Mouse (Mus musculus): ENCODE results near the gene Nr4a2. TPM values are rescaled to one million over a fixed set of nuclear protein-coding genes. Genes with fewer than 3 reads are reported as not detected.
A peak's percentile ranks its signal among the peaks of the same experiment; 100 is the strongest.

Nr4a2 gene
- total RNA-seq, 2 experiments from 2014 or later: 38.1 to 58.8 TPM

- Histone ChIP-seq H3K4me3 (no peak overlapping the region), H3K27ac (no peak overlapping the region)
- TF ChIP-seq CTCF (IDR thresholded peaks at IDR 0.05): no peak
- DNase-seq (ENCODE audit: extremely low spot score in 1 of 2, low spot score in 2 of 2): no peak
- intact Hi-C loops (cut with DNase I): loop anchor here (5.0 kb wide), 1 partner anchor 506 kb away; no protein-coding TSS in a partner anchor
Measured at GRCm38 (mm10) chr2:57111011-57111790, 12.6 kb downstream of the Nr4a2 start.

GRCm38 (mm10) chr2:57110401-57110800 lies 13.4 kb downstream of the Nr4a2 start:
- no peak for DNase-seq (ENCODE audit: extremely low spot score in 1 of 2, low spot score in 2 of 2)
- intact Hi-C loops (cut with DNase I): loop anchor here (5.0 kb wide), 1 partner anchor 507 kb away; no protein-coding TSS in a partner anchor
- H3K4me3 ChIP-seq: no peak overlapping the region
- H3K27ac ChIP-seq: no peak overlapping the region
- TF ChIP-seq CTCF (IDR thresholded peaks at IDR 0.05): no peak

GRCm38 (mm10) chr2:57109926-57110325 lies 13.9 kb downstream of the Nr4a2 start:
- DNase-seq (ENCODE audit: extremely low spot score in 1 of 2, low spot score in 2 of 2): no peak
- Histone ChIP-seq H3K4me3 (no peak overlapping the region), H3K27ac (no peak overlapping the region)
- intact Hi-C loops (cut with DNase I): loop anchor here (5.0 kb wide), 1 partner anchor 507 kb away; no protein-coding TSS in a partner anchor
- TF ChIP-seq CTCF (IDR thresholded peaks at IDR 0.05): no peak

GRCm38 (mm10) chr2:57109301-57109700 lies 14.5 kb downstream of the Nr4a2 start:
- intact Hi-C loops (cut with DNase I): no loop called here
- no peak overlapping the region for H3K27ac ChIP-seq
- H3K4me3 ChIP-seq: no peak overlapping the region
- no peak for TF ChIP-seq CTCF (IDR thresholded peaks at IDR 0.05)
- no peak for DNase-seq (ENCODE audit: extremely low spot score in 1 of 2, low spot score in 2 of 2)

GRCm38 (mm10) chr2:57108349-57108930 lies 15.4 kb downstream of the Nr4a2 start:
- no peak for DNase-seq (ENCODE audit: extremely low spot score in 1 of 2, low spot score in 2 of 2)
- intact Hi-C loops (cut with DNase I): no loop called here
- H3K27ac ChIP-seq: no peak overlapping the region
- no peak overlapping the region for H3K4me3 ChIP-seq
- no peak for TF ChIP-seq CTCF (IDR thresholded peaks at IDR 0.05)

- Histone ChIP-seq H3K27ac (no peak overlapping the region), H3K4me3 (no peak overlapping the region)
- DNase-seq (ENCODE audit: extremely low spot score in 1 of 2, low spot score in 2 of 2): no peak
- TF ChIP-seq CTCF (IDR thresholded peaks at IDR 0.05): no peak
- intact Hi-C loops (cut with DNase I): no loop called here
Measured at GRCm38 (mm10) chr2:57105401-57105800, 18.4 kb downstream of the Nr4a2 start.

GRCm38 (mm10) chr2:57104731-57105130 lies 19.1 kb downstream of the Nr4a2 start:
- Histone ChIP-seq H3K27ac (no peak overlapping the region), H3K4me3 (no peak overlapping the region)
- intact Hi-C loops (cut with DNase I): no loop called here
- DNase-seq (ENCODE audit: extremely low spot score in 1 of 2, low spot score in 2 of 2): no peak
- no peak for TF ChIP-seq CTCF (IDR thresholded peaks at IDR 0.05)

- Histone ChIP-seq H3K27ac (no peak overlapping the region), H3K4me3 (no peak overlapping the region)
- TF ChIP-seq CTCF (IDR thresholded peaks at IDR 0.05): no peak
- intact Hi-C loops (cut with DNase I): no loop called here
- DNase-seq (ENCODE audit: extremely low spot score in 1 of 2, low spot score in 2 of 2): no peak
Measured at GRCm38 (mm10) chr2:57103845-57104660, 19.8 kb downstream of the Nr4a2 start.

- intact Hi-C loops (cut with DNase I): no loop called here
Measured at GRCm38 (mm10) chr2:57102856-57103844, 20.7 kb downstream of the Nr4a2 start.

GRCm38 (mm10) chr2:57102091-57102855 lies 21.5 kb downstream of the Nr4a2 start:
- TF ChIP-seq CTCF (IDR thresholded peaks at IDR 0.05): no peak

More at GRCm38 (mm10) chr2:57102856-57103844, 20.7 kb downstream of the Nr4a2 start:
- DNase-seq (ENCODE audit: extremely low spot score in 1 of 2, low spot score in 2 of 2): no peak
- H3K4me3 ChIP-seq: peak overlapping the region; percentile 33
- no peak overlapping the region for H3K27ac ChIP-seq
- no peak for TF ChIP-seq CTCF (IDR thresholded peaks at IDR 0.05)

More at GRCm38 (mm10) chr2:57102091-57102855, 21.5 kb downstream of the Nr4a2 start:
- H3K4me3 ChIP-seq: peak overlapping the region; percentile 33
- H3K27ac ChIP-seq: no peak overlapping the region
- intact Hi-C loops (cut with DNase I): no loop called here
- DNase-seq (ENCODE audit: extremely low spot score in 1 of 2, low spot score in 2 of 2): no peak

All from left cerebral cortex, adult 2 months (tissue).